Mouse (Mus musculus) urinary bladder, postnatal 36 days (tissue): Measurements from ENCODE around the gene Dock8.
"Not testable (repeated sequence)": the region's sequence is repeated elsewhere in the genome, so short reads cannot be mapped to it uniquely, and the experiment has no call there.

ENCODE experiments used
- DNase-seq, 2 experiments: peaks; one replicate each; pipeline ENCODE4 v3.0.0; 2022; ENCODE audit warnings: low spot score in 2 of 2, mixed read lengths in 1 of 2

Dock8 gene

DNA sequence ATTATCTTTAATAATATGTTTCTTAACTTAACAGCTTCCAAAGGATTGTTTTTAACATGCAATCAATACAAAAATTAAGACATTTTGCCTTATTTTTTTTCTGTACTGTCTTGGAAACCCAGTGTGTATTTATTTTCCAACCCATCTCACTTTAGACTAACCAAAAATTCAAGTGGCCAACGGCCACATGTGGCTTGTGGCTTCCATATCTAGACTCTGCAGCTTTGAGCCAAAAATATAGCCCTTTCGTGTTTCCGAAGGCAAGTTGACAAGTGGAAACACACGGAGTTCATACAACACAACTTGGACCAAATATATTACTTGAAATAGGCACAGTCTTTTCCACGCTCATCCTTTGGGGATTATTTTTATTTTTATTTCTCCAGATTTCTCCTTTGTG, 773 bp upstream of the Dock8 start:
- DNase-seq: no peak

DNA sequence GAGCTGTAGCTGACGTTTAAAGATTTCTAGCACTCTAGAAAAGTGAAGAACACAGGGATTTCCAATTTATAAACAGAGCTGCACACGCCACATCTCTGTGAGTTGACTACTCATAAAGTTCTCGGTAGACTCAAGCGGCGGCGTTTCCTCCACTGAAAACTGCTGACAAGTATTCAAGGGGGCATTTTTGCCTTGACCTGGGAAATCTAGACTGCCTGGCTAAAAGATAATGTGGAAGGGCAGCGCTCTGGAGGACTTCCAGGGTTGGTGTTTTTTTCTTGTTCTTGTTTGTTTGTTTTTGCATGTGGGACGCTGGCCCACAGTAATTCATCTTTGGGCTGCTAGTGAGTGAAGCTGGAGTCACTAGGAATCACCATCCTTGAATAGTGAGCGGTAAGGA, 819 bp downstream of the Dock8 start:
- no peak for DNase-seq

DNA sequence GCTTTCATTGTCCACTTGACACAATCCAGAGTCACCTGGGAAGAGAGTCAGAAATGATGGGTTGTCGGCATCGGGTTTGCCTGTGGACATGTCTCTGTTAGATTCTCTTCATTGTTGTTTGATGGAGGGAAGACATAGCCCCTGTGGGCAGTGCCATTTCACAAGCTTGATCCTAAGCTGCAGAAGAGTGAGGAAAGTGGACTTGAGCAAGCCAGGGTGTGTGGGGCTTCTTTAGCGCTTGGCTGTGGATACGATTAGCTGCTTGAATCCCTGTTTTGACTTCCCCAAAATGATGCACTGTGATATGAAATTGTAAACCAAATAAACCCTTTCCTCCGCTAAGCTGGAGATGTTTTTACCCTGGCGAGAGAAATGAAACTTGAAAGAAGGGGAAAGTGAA, 2.7 kb downstream of the Dock8 start:
- no peak for DNase-seq

DNA sequence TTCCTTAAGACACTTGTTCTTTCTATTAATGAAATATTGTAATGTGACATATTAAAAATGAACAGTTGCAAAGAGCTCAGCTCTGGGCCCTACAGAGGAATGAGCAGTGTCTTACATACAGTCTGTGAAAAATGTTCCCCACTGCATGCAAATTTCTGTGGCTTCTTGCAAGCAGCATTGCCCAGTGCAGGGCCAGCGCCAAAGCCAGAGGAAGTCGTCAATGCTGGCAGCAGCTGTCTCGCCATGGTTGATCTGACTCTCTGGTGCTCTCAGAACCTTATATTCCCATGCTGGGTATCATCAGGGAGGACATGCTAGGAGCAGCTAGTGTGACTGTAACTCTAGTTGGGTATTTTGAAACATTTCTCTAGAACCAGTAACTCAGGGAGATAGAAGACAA, 3.5 kb downstream of the Dock8 start:
- no peak for DNase-seq

DNA sequence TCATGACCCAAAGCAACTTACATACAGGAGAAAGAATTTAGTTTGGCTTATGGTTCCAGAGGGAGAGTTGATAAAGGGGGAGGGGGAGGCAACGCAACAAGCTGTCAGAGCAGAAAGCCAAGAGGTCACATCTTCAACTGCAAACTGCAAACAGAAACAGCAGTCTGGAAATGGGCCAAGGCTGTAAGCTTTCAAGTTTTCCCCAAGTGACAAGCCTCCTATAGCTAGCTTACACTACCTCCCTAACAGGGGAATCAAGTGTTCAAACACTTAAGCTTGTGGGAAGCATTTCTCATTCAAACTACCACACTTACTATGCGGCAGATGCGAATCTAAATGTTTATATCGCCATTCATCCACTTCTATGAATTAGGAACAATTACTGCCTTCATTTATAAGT, 4.5 kb downstream of the Dock8 start:
- DNase-seq: no peak

DNA sequence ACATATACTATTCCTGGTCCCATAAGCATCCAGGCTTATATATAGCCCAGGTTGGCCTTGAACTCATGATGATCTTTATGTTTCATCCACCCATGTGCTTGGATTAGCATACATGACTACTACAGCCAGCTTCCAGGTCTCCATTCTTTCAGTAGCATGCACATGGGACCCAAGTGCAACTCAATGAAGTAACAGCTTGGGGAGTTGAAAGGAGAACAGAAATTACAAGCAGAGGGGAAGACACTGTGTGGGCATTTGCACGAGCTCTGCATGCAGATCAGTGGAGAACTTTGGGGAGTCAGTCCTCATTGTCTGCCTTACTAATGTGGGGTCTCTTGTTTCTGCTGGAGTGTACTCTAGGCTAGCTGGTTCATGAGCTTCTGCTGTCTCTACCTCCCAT, 7.4 kb downstream of the Dock8 start:
- no peak for DNase-seq

DNA sequence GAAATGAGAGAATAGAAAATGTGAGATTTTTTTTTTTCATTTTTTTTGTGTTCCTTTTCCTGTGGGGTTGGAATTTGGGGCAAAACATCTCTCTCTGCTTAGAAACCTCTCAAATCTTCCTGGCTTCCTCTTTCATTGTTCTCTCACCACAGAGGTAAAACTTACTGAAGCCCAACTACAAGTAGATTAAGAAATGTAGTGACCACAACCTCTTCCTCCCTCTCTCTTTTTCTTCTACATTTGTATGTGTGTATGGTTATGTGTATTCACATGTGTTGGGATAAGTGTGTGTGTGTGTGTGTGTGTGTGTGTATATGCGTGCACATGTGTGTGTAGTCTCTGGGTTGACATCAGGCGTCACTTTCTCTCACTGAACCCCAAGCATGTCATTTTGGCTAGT, 9.2 kb downstream of the Dock8 start:
- DNase-seq: no peak

DNA sequence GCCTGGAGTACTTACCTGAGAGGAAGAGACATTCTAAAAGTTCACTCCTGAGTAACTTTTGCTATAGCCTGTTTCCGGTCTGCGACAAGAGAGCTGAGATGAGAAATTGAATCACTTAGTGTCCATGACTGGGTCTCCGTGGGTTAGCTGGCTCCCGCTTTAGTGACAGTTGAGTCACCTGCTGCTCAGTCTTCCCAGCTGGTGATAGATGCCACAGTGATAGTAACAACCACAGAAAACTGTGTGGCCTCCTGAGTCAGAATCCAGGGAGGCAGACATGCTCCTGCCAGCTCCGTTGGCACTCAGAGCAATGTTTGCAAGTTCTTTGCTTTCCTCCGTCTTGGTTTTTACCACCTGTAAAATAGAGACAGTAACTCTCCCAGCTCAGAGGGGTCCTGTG, 23.4 kb downstream of the Dock8 start:
- no peak for DNase-seq

DNA sequence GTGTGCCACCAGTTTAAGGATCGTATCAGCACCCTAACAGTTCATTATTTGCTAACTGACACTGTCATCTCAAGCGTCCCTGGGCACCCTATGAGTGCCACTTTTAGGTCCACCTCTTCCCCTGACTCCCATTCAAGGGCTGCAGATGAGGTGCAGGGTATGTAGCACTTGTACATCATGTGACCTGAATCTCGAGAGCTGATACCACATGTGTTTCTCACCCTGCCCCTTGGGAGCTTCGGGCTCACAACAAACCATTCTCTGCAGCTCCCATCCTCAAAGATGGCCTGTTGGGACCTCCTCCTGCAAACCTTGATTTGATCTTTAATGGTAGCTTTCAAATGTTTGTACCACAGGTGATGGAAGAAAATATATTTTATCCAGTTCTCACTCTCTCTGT, 32.4 kb downstream of the Dock8 start:
- DNase-seq: no peak

DNA sequence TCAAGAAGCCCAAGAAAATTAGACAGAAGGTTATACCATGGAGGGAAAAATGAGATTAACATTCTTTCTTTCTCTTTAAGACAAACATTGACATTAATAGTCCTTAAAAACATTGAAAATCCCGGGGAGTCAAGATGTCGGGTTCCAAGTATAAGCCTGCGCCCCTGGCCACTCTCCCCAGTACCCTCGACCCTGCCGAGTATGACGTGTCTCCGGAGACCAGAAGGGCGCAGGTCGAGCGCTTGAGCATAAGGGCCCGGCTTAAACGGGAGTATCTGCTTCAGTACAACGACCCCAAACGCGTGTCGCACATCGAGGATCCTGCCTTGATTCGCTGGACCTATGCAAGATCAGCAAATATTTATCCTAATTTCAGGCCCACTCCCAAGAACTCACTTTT, 33.7 kb downstream of the Dock8 start:
- not testable (repeated sequence) for DNase-seq

DNA sequence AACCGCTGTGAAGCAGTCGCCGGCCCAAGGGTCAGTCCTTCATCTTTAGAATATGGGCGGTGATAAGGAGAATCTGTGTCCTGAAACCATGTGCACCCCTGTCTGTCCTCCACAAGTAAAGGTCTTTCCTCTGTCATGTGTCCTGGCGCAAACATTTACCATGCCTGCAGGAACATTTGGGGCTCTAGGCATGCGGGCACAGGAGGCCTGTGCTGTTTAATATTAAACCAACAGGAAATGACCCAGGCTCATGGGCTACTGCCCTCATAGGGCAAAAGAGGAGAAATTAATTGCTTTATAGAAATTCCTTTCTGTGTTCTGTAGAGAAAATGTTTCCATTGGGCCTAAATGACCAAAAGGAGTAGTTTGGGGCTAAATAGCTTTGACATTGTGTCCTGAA, 36.5 kb downstream of the Dock8 start:
- DNase-seq: no peak

DNA sequence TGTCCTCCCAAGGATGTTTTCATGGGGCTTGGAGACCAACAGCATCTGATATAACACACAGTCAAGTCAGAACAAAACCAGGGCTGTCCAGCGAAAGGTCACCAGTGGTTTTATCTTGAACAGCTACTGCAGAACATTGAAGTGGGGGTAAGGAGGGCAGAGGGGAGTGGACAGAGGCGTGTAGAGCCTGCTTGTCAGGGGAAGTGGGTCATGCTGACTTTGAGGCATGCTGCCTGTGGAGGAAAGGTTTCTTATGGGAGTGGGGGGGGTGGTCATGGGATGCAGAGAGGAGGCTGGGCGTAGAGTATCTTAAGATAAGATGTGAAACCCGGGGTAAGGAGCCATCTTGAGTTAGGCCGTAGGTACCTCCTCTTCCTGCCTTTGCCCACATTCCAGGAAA, 37.5 kb downstream of the Dock8 start:
- DNase-seq: peak in 1 of 2 experiments; percentile 62

DNA sequence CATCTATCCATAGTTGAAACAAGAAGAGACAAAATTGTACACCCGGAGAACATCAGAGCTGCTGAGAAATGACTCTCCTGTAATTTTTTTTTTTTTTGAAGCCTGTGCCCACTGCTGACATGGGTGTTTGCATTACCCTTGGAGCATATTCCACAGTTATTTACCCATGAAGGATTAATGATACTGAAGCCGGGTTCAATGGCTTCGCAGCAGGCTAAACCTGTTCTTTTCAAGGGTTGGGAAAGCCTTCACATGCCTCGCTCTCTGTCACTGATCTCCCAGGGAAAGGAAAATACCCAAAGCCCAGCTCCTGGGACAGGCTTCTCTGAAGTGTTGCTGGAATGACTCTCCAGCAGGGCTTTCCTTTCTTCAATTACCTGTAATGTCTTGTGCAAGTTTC, 37.9 kb downstream of the Dock8 start:
- DNase-seq: no peak

DNA sequence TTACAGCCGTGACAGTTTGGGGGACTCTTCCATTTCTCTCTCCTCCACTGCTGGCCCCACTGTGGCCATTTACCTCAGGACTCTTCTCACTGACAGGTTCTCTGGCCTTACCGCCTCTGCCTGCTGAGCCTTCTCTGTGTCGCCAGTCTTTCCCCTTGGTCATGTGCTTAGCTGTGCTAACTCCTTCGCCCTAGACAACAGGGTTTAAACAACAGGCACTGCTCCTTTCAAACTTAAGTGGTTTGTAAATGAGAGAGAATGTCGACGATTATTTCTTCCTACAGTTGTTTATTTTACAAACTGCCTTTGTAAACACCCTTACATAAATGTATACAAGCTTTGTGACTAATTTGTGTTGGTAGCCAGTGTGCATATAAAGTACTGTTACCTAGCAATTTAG, 39.0 kb downstream of the Dock8 start:
- DNase-seq: no peak

DNA sequence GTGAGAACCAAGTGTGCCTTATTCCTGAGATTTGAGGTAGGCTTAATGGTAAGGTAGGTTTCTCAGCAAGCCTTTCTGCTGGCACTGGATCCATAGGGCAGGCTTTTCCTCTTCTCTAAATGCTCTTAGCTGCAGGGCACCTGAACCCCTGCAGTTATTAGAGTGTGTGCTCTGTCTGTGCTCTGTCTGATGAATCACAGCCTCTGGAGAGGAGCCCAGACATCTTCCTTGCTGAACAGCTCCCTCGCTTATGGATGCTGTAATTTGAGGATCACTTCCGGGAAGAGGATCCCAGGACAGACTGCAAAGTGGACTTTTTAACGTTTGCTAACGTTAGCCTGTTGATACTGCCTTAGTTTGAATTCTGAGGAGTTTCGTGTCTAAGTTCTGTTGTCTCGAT, 41.9 kb downstream of the Dock8 start:
- no peak for DNase-seq

DNA sequence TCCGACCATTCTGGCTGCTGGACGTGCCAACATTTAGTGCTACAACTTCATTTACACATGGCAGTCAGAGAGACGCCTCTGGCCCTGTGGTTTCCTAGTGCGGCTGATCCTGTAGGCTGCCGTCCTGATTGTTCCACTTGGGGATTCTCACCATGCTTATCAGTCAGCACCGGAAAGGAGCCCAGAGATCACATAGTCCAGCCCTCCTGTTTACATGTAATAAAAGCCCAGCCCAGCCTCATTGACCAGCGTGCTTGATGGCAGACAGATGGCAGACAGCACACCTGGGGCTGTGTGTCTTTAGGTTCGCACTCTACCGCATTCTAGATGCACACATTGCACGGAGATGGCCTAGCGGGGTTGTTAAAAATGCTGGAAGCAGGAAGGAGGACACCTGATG, 43.6 kb downstream of the Dock8 start:
- DNase-seq: no peak

DNA sequence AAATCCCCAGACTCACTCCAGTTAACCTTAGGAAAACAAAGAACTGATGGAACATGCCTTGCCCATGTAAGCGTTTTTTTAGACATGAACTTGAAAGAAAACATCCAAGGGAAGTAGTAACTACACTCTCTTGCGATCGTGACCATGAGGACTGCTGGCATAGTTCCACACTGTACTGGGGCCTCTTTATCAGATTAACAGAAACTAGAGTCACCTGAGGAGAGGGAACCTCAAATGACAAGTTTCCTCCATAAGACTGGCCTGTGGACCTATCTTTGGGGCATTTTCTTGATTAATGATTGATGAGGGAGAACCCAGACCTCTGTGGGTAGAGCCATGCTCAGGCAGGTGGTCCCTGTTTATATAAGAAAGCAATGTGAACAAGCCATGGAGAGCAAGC, 44.7 kb downstream of the Dock8 start:
- DNase-seq: no peak

DNA sequence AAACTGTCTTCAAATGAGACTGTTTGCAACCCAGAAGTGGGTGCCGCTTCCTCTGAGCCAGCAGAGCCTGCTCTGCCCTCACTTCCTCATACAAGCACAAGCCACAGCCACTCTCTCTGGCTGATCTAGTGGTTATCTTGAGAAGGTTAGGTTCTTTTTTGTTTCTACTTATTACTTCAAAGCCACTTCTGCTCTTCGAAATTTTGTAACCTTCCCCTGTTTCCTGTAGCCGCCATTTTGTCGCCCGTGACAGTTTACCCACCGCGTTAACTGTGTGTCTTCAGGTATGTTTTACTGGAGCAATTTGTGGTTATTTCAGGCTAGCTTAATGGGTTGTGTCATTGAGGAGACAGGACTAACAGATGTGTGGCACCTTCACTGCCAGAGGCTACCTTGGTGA, 53.0 kb downstream of the Dock8 start:
- DNase-seq: no peak

DNA sequence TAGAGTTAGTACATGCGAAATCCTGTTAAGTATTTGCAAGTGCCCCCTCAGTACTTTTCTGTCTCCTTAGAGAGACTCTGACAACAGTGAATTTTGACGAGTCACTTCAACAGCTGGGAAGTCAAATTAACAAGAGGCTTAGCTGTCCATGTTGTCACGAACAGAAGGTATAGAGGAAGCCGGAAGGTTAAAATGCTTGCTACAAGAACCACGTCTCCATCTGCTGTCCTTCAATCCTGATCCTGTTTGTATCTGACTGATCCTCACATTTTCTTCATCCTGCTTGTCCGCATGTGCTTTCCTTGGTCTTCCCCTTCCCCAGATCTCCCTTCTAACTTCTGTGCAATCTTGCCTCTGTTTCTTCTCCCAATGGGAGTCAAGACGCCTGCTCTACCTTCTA, 53.8 kb downstream of the Dock8 start:
- no peak for DNase-seq

DNA sequence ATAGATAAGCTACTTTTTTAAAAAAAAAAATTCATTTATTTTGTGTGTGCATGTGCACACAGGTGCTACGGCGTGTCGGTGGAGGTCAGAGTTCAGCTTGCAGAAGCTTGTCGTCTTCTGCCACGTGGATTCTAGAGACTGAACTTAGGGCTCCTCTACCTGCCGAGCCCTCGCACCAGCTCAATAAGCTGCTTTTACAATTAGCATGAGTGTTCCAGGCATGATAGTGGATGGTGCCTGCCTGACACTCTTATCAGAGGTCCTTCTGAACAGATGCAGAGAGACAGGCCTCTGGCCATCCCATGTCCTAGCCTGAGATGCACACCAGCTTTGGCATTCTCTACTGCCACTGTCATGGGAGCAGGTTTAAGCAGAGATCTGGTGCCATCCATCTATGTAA, 55.7 kb downstream of the Dock8 start:
- no peak for DNase-seq

DNA sequence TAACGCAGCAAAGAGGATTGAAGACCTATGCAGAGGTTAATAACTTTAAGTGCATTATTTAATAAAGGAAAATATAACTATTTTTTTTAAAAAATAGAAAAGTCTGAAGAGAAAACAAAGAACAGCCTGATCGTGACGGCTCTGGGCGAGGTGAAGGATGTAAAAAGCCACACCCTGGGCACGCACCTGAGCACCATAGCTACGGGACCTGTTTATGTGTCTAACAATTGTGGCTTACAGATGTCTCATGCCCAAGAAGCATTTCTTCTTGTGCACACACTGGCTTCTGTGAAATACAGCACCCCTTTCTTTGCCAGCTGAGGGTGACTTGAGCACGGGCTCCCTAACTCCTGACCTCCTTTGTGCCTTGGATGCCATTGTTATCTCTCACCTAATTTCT, 56.2 kb downstream of the Dock8 start:
- DNase-seq: no peak

DNA sequence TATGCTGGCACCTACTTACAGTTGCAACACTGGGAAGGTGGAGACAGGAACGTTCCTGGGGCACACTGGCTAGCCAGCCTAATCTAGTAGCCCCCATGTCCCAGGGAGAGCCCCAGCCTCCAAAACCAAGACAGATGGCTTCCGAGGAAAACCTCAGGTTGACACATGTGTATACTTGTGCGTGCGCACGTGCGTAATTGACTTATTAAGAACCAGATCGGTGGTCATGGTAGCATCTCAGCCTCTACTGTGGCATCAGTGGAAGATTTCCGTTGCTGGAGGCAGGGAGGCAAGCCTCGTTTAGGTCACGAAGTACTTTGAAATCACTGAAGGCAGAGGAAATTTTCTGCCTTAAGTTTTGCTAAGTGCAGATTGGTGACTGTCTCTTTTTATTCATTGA, 56.9 kb downstream of the Dock8 start:
- no peak for DNase-seq

DNA sequence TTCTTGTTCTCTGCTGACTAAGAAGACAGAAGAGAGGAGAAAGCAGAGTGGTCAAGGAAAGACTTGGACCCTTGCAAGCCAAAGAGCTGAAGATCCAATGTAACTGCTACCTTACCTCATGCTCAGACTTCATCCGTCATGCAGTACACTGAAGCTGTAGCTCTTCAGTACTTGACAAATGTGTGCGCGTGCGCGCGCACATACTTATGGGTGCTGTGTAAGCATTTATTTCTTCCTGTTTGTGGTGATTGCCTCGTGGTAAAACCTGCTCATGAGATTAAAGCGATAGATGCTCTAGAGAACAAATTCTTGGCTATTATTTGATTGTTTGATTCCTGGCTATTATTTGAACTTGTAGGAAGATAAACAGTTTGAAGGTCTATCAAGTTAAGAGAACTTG, 58.5 kb downstream of the Dock8 start:
- DNase-seq: no peak

DNA sequence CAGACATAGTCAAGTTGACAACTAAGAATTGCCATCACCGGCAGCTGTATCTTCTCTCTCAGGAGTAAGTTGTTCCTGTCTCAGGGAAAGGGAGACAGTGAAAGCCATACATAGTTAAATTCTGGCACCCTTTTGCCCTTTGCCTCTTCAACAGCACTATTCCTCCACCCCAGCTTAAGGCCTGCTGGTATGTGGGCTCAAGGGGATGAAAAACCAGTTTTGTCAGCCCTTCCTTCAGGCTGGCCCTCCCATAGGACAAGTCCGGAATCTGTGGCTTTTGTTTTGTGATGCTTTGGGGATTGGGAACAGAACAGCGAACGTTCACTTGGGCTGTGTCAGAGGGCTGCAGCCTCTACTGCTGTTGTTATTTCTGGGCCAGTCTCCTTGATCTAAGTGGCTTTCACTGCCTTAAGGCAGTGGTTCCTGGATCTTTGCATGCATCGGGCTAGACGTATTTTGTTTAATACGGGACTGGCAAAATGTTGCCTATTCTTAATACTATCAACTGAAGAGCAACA, 60.6 kb downstream of the Dock8 start:
- DNase-seq: no peak

DNA sequence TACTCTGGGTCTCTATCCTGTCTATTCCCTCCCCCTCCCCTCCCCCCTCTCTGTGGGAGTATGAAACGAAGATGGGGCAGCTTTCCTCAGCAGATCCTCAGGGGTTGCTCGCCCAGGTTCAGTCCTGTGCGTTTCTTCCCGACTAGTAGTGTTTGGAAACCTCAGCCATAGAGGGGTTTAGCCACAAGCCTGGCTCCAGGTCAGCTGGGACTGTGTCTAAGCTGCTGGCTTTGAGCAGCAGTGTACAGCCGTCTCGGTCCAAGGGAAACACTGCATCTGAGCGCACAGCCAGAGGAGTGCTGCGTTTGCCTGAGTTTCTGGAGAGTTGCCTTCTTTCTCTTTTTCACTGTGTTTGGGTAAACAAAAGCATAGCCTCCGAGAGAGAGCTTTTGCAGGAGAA, 61.0 kb downstream of the Dock8 start:
- DNase-seq: no peak
